Mouse (Mus musculus) limb, embryonic 11.5 days (tissue): ENCODE measurements around the gene Bzw1. TPM values are rescaled to one million over a fixed set of nuclear protein-coding genes. Genes with fewer than 3 reads are reported as not detected.

Experiments
- ATAC-seq: fragments of 200-750 bp; cut with Nextera tagmentation; 2 replicates; pipeline ENCODE4 v1.8.0; 2017; ENCODE audit warnings: low read depth; ENCODE audit not compliant: insufficient number of reproducible peaks, low FRiP score, low TSS enrichment
- DNase-seq: peaks from one replicate; pipeline ENCODE4 v3.0.0-alpha.2; 2015; ENCODE audit warnings: low spot score
- H3K27ac ChIP-seq: fragments of 300-500 bp; sonication (generic); replicated peaks from 2 replicates; pipeline ENCODE4 v1.5.1; 2014; ENCODE audit warnings: low read depth, mild to moderate bottlenecking, low read length
- H3K27me3 ChIP-seq: fragments of 300-500 bp; sonication (generic); 2 replicates; pipeline ENCODE4 v1.6.1; 2014; ENCODE audit warnings: mild to moderate bottlenecking, low read length, mixed read lengths; ENCODE audit not compliant: control insufficient read depth, insufficient read depth
- H3K36me3 ChIP-seq: fragments of 300-500 bp; sonication (generic); 2 replicates; pipeline ENCODE4 v1.6.1; 2014; ENCODE audit warnings: mild to moderate bottlenecking, low read length, moderate library complexity, mixed read lengths; ENCODE audit not compliant: control insufficient read depth, insufficient read depth
- H3K4me1 ChIP-seq: fragments of 300-500 bp; sonication (generic); 2 replicates; pipeline ENCODE4 v1.6.1; 2014; ENCODE audit warnings: low read length, mixed read lengths; ENCODE audit not compliant: control insufficient read depth, insufficient read depth
- H3K4me2 ChIP-seq: fragments of 300-500 bp; sonication (generic); 2 replicates; pipeline ENCODE4 v1.6.1; 2014; ENCODE audit warnings: low read depth, mild to moderate bottlenecking, moderate library complexity; ENCODE audit not compliant: severe bottlenecking
- H3K4me3 ChIP-seq: fragments of 300-500 bp; sonication (generic); 2 replicates; pipeline ENCODE4 v1.5.1; 2014; ENCODE audit warnings: low read depth, low read length
- H3K9ac ChIP-seq: fragments of 300-500 bp; sonication (generic); 2 replicates; pipeline ENCODE4 v1.6.1; 2014; ENCODE audit warnings: mild to moderate bottlenecking, low read length
- H3K9me3 ChIP-seq: fragments of 300-500 bp; sonication (generic); 2 replicates; pipeline ENCODE4 v1.6.1; 2016; ENCODE audit warnings: low read length; ENCODE audit not compliant: control insufficient read depth
- WGBS: fragments of 180-500 bp; shearing (Covaris S2); extraction: QIAGEN DNeasy Blood & Tissue Kit; methylation state at CpG from one replicate; pipeline ENCODE4 v1.1.7; 2014; 5-methylcytosine and 5-hydroxymethylcytosine counted together
- polyA plus RNA-seq: library from polyadenylated mRNA; unstranded; fragments of >200 nt; fragmentation: Nextera tagmentation; extraction: Ambion mirVana; gene quantifications from 2 replicates; pipeline ENCODE4 v1.2.1, GENCODE M21; 2014

Bzw1 gene
- 499 and 502 TPM in 2 replicates for polyA plus RNA-seq

- Histone ChIP-seq H3K9ac (peak within 1 kb of the TSS; percentile 97), H3K4me1 (peaks cover 7% of the 10 kb centered on the region; the same call in 1 of the 2 replicates), H3K27me3 (no peaks in the 10 kb centered on the region), H3K27ac (peak within 1 kb of the TSS; percentile 98), H3K9me3 (no peaks in the 10 kb centered on the region), H3K36me3 (peaks cover 10% of the 10 kb centered on the region; the same call in 1 of the 2 replicates), H3K4me3 (peak within 1 kb of the TSS; percentile 90), H3K4me2 (peak within 1 kb of the TSS; percentile 84)
- peak; percentile 97 for ATAC-seq
- WGBS = under 1% methylated on average over 42 of the region's 61 CpGs
- DNase-seq = peak; percentile 94
These were observed at the start of gene Bzw1 for GRCm38 (mm10) chr1:58392652-58393283. Gene Bzw1, plus strand, starts transcription at chr1:58392898.

DNA sequence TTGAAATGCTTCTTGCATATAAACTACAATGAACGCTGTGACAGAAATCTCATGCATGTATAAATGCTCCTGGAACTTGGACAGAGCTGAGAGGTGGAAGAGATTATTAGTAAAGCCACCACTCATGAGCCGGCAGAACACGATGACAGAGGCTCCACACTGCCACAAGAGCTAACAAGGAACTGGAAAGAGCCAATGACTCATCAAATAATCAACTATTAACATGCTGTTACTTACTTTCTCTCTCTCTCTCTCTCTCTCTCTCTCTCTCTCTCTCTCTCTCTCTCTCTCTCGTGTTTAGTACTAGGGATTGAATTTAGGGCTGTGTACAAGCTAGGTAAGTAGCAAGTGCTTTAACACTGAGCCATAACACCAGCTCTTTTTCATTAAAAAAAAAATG lies 48.8 kb upstream of the Bzw1 start:
- Histone ChIP-seq H3K27ac (no peak overlapping the region), H3K9ac (no peak overlapping the region), H3K4me2 (no peak overlapping the region), H3K27me3 (no peaks in the 10 kb centered on the region), H3K4me3 (no peak overlapping the region), H3K4me1 (0 out of 2 replicates have a peak, but pooled peaks cover 3% of the 10 kb centered on the region), H3K36me3 (no peaks in the 10 kb centered on the region), H3K9me3 (no peaks in the 10 kb centered on the region)
- DNase-seq (no peak), ATAC-seq (no peak)
- 80% methylated on average over 4 of the region's 4 CpGs for WGBS

DNA sequence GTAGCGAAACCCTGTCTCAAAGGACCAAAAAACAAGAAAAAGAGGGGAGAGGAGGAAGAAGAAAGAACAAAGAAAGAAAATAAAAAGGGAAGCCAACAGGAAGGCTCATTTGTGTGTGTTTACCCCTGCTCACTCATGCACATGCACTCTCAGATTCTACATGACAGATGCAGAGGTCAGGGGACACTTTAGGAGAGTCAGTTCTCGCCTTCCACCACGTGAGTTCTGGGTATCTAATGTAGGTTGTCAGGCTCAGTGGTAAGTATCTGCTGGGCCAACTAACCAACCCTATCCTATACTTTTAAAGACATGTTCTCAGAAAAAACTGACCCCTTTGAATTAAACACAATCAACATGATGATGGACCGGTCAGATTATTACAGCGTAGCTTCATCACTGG lies 48.1 kb upstream of the Bzw1 start:
- H3K36me3 ChIP-seq = no peaks in the 10 kb centered on the region
- ATAC-seq (no peak), DNase-seq (no peak)
- no peak overlapping the region for H3K9ac ChIP-seq
- no peak overlapping the region for H3K27ac ChIP-seq
- WGBS = 88% methylated on average over 5 of the region's 5 CpGs
- H3K4me2 ChIP-seq = no peak overlapping the region
- 0 out of 2 replicates have a peak, but pooled peaks cover 3% of the 10 kb centered on the region for H3K4me1 ChIP-seq
- no peaks in the 10 kb centered on the region for H3K27me3 ChIP-seq
- no peak overlapping the region for H3K4me3 ChIP-seq
- H3K9me3 ChIP-seq = no peaks in the 10 kb centered on the region

- WGBS = 90% methylated on average over 14 of the region's 14 CpGs
- Histone ChIP-seq H3K36me3 (no peaks in the 10 kb centered on the region), H3K4me2 (no peak overlapping the region)
These were observed 46.5 kb upstream of the Bzw1 start for GRCm38 (mm10) chr1:58346159-58346558.

DNA sequence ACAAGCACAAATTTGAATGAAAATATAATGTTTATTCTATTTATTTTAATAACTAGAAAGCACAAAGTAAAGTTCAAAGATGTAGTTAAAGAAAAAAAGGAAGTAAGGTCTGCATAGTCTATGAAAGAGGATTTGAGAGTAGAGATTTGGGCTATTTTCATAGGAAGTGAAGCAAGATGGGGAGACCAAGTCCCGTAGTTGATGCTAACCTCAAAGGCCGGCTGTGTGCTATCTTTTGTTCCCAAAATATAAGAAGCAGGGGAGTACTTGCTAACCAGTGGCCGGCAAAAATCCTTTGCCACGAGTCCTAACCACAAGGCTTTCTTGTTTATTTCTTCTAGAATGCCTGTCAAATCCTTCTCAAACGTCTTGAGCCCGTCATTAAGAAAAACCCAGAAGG lies 44.0 kb upstream of the Bzw1 start:
- no peak overlapping the region for H3K4me3 ChIP-seq
- ATAC-seq = no peak

More at GRCm38 (mm10) chr1:58346159-58346558, 46.5 kb upstream of the Bzw1 start:
- Histone ChIP-seq H3K4me1 (0 out of 2 replicates have a peak, but pooled peaks cover 3% of the 10 kb centered on the region), H3K27ac (no peak overlapping the region), H3K4me3 (no peak overlapping the region), H3K9me3 (no peaks in the 10 kb centered on the region), H3K9ac (no peak overlapping the region), H3K27me3 (no peaks in the 10 kb centered on the region)
- DNase-seq (no peak), ATAC-seq (no peak)

GRCm38 (mm10) chr1:58353238-58353893 lies 39.3 kb upstream of the Bzw1 start:
- Histone ChIP-seq H3K36me3 (no peaks in the 10 kb centered on the region), H3K27ac (no peak overlapping the region), H3K9me3 (no peaks in the 10 kb centered on the region), H3K27me3 (no peaks in the 10 kb centered on the region), H3K4me3 (no peak overlapping the region), H3K4me2 (no peak overlapping the region), H3K9ac (no peak overlapping the region), H3K4me1 (no peaks in the 10 kb centered on the region)
- ATAC-seq (no peak), DNase-seq (no peak)
- 64% methylated on average over 4 of the region's 4 CpGs for WGBS

More for the DNA sequence above, 44.0 kb upstream of the Bzw1 start:
- Histone ChIP-seq H3K36me3 (no peaks in the 10 kb centered on the region), H3K9me3 (no peaks in the 10 kb centered on the region), H3K4me1 (no peaks in the 10 kb centered on the region), H3K4me2 (no peak overlapping the region), H3K27ac (no peak overlapping the region), H3K9ac (no peak overlapping the region), H3K27me3 (no peaks in the 10 kb centered on the region)
- WGBS = 84% methylated on average over 6 of the region's 6 CpGs
- no peak for DNase-seq

DNA sequence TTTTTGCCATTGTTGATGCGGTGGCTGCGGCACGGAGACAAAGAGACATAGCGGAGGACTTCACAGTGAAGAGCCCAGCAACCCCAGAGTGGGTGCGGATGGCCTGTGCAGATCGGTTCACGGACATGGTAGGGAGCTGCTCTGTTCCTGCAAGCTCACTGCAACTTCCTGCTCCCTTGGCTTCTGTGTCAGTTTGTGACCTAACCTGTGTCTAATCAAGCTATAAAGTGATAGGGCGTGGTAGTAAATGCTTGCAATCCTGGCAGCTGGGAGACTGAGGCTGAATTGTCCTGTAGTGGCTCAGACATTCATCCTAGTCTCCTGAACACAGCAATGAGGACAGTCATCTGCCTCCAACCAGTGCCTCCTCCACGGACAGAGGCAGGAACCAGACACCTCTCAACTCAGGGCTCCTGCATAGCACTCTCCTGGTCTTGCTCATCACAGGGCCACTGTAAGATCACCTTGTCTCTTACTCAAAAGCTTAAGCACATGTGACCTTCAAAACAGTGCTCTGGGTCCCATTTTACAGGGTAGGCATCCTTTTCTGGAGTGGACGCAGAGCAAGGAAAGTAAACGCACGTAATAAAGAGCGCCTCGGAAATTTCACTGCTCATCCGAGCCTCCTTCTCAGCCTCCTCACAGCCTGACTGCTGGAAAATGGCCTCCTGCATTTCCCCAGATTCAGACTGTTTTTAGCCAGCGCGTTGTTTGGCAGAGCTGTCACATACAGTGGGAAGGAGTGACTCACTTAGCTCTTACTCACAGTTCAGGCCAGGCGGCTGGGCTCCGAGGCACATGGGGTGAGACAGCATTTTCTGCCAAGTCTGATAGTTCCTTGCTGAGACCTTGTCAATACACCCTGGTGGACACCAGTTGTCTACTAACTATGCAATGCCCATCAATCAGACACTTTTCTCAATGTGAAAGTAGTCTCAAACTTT lies 33.5 kb upstream of the Bzw1 start:
- ATAC-seq (no peak), DNase-seq (no peak)
- Histone ChIP-seq H3K27ac (no peak overlapping the region), H3K27me3 (no peaks in the 10 kb centered on the region), H3K4me1 (no peaks in the 10 kb centered on the region), H3K4me2 (no peak overlapping the region), H3K36me3 (no peaks in the 10 kb centered on the region), H3K4me3 (no peak overlapping the region), H3K9ac (no peak overlapping the region), H3K9me3 (no peaks in the 10 kb centered on the region)
- WGBS = 85% methylated on average over 19 of the region's 19 CpGs

- H3K4me3 ChIP-seq = no peak overlapping the region
- no peaks in the 10 kb centered on the region for H3K27me3 ChIP-seq
- no peak for DNase-seq
- no peak overlapping the region for H3K9ac ChIP-seq
- H3K9me3 ChIP-seq = no peaks in the 10 kb centered on the region
- ATAC-seq = no peak
- H3K4me1 ChIP-seq = no peaks in the 10 kb centered on the region
- H3K36me3 ChIP-seq = no peaks in the 10 kb centered on the region
- 68% methylated on average over 4 of the region's 4 CpGs for WGBS
- H3K27ac ChIP-seq = no peak overlapping the region
- no peak overlapping the region for H3K4me2 ChIP-seq
These were observed 30.4 kb upstream of the Bzw1 start for GRCm38 (mm10) chr1:58362296-58362695.
